Comparison of ENCODE assay signal across 8 mouse cellular contexts in the genomic region with DNA sequence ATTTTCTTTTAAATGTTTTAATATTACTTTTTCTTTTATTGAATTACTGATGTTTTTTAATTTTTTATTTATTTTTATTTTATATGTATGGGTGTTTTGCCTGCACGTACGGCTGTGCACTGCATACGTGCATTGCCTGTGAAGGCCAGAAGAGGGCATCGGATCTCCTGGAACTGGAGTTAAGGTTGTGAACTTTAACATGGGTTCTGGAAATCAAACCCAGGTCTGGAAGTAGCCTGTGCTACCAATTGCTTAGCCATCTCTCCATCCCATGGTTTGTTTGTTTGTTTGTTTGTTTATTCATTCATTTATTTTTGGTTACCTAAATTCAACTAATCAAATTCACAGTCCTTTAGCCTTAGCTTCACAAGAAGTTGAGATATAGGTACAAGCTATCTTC. TPM values are rescaled to one million over a fixed set of nuclear protein-coding genes. Genes with fewer than 3 reads are reported as not detected.
DNase-seq lines count a peak whose midpoint lies in the region; ATAC-seq lines count a peak whose summit lies in the region.

No protein-coding gene starts in this region.

- H3K4me2 ChIP-seq in intestine, embryonic 15.5 days (replicated peaks), result no peak overlapping the region
- H3K4me2 ChIP-seq in hindbrain, embryonic 16.5 days (ENCODE audit: low read length), result no peak overlapping the region

- H3K27me3 ChIP-seq in intestine, embryonic 15.5 days (replicated peaks), result no peaks in the 10 kb centered on the region
- H3K27me3 ChIP-seq in hindbrain, embryonic 16.5 days (replicated peaks; ENCODE audit: control insufficient read depth, insufficient read depth, low read length), result no peaks in the 10 kb centered on the region

- H3K27ac ChIP-seq in intestine, embryonic 15.5 days, result no peak overlapping the region
- no peak overlapping the region for H3K27ac ChIP-seq in hindbrain, embryonic 16.5 days (ENCODE audit: low read depth, low read length)

- no peak overlapping the region for H3K4me3 ChIP-seq in intestine, embryonic 15.5 days (replicated peaks)
- no peak overlapping the region for H3K4me3 ChIP-seq in hindbrain, embryonic 16.5 days (ENCODE audit: low read length)

- no peaks in the 10 kb centered on the region for H3K36me3 ChIP-seq in intestine, embryonic 15.5 days
- no peaks in the 10 kb centered on the region for H3K36me3 ChIP-seq in hindbrain, embryonic 16.5 days (ENCODE audit: control insufficient read depth, insufficient read depth, low read length)

- DNase-seq in gastrocnemius, adult 18-20 months (ENCODE audit: low spot score), result peak; percentile 36
- DNase-seq in gastrocnemius, postnatal 10 days, result no peak
- DNase-seq in A20 (ENCODE audit: low read depth, low spot score), result peak; percentile 84
- peak; percentile 64 for DNase-seq in adrenal gland, postnatal 10 days
- peak; percentile 43 to 63 for DNase-seq in lung, postnatal 4 days
- DNase-seq in thymus, postnatal 36 days, result peak; percentile 61

- ATAC-seq in intestine, embryonic 15.5 days, result 0 out of 2 replicates have a peak, but pooled peaks have one; percentile 65
- no peak for ATAC-seq in hindbrain, embryonic 16.5 days

- 0 out of 2 replicates have a peak, but pooled peaks cover 5% of the 10 kb centered on the region for H3K4me1 ChIP-seq in intestine, embryonic 15.5 days (replicated peaks)
- H3K4me1 ChIP-seq in hindbrain, embryonic 16.5 days (ENCODE audit: control insufficient read depth, insufficient read depth, low read depth, low read length), result no peaks in the 10 kb centered on the region

- H3K9ac ChIP-seq in intestine, embryonic 15.5 days, result no peak overlapping the region
- no peak overlapping the region for H3K9ac ChIP-seq in hindbrain, embryonic 16.5 days (ENCODE audit: low read depth, low read length)

- no peaks in the 10 kb centered on the region for H3K9me3 ChIP-seq in intestine, embryonic 15.5 days
- no peaks in the 10 kb centered on the region for H3K9me3 ChIP-seq in hindbrain, embryonic 16.5 days (ENCODE audit: control insufficient read depth, low read length)

- WGBS in intestine, embryonic 15.5 days, result 55% methylated on average over 4 of the region's 4 CpGs
- WGBS in hindbrain, embryonic 16.5 days, result 47% methylated on average over 4 of the region's 4 CpGs

RNA-seq across cellular contexts. Expression of a gene that starts 10.7 kb away (rescaled TPM):
- total RNA-seq in gastrocnemius, adult 18-20 months (2021), result 1 to 10 TPM; 1.1 to 1.9 TPM
- total RNA-seq in gastrocnemius, postnatal 10 days (2021), result 1 to 10 TPM; 1.6 to 2.7 TPM
- 10 to 100 TPM; 22.1 to 50.5 TPM for total RNA-seq in adrenal gland, postnatal 10 days (2021)
- polyA plus RNA-seq in intestine, embryonic 15.5 days (2015; fragmentation: Nextera tagmentation; extraction: Ambion mirVana), result 23.1 and 26.5 TPM in 2 replicates
- 15.2 and 18.2 TPM in 2 replicates for polyA plus RNA-seq in hindbrain, embryonic 16.5 days (2015; fragmentation: Nextera tagmentation; extraction: Ambion mirVana)

RNA-seq across cellular contexts. Expression of a gene that starts 27.7 kb away (rescaled TPM):
- 100 to 1,000 TPM; 423 to 439 TPM for total RNA-seq in gastrocnemius, adult 18-20 months (2021)
- total RNA-seq in gastrocnemius, postnatal 10 days (2021), result 100 to 1,000 TPM; 634 to 653 TPM
- 100 to 1,000 TPM; 924 to 996 TPM for total RNA-seq in adrenal gland, postnatal 10 days (2021)
- 690 and 791 TPM in 2 replicates for polyA plus RNA-seq in intestine, embryonic 15.5 days (2015; fragmentation: Nextera tagmentation; extraction: Ambion mirVana)
- polyA plus RNA-seq in hindbrain, embryonic 16.5 days (2015; fragmentation: Nextera tagmentation; extraction: Ambion mirVana), result 300 and 377 TPM in 2 replicates

Comparison
In these comparisons a context has a peak if more than half of its experiments do, and no peak if none do; other contexts are left out.
1. RNA of a gene that starts 10.7 kb away (total RNA-seq): 22.1 to 50.5 TPM in adrenal gland, postnatal 10 days; 1.6 to 2.7 TPM in gastrocnemius, postnatal 10 days and 1.1 to 1.9 TPM in gastrocnemius, adult 18-20 months; every median in the first group is over 4 times any median in the second.